Mouse (Mus musculus): Measurements from ENCODE around the gene Ugt2a1.
"Not testable (repeated sequence)": the region's sequence is repeated elsewhere in the genome, so short reads cannot be mapped to it uniquely, and the experiment has no call there.

Gene Ugt2a1

DNA sequence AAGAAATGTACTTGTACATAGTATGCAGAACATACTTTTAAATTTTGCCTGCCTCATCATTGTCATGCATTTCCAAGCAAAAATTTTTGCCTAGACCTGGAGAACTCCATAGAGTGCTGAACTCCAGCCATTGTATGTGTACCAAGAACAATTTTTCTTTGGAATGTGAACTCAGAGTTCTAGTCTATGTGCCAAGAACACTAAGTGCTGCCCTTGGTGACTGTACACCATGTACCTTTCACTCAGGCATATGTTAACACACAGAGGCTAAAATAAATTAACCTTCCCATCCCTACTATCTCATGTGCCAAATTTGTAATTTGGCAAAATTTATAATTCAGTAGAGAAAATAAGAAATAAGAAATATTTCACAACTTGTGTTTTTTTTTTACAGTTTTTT, 8.3 kb upstream of the Ugt2a1 start:
- TF ChIP-seq NANOG (IDR thresholded peaks at IDR 0.05; ENCODE audit: borderline replicate concordance, low read length) (no peak), POU5F1 (IDR thresholded peaks at IDR 0.05; ENCODE audit: borderline replicate concordance, low read length) (no peak), CTCF (conservative IDR thresholded peaks at IDR 0.05; ENCODE audit: low read length) (no peak)

DNA sequence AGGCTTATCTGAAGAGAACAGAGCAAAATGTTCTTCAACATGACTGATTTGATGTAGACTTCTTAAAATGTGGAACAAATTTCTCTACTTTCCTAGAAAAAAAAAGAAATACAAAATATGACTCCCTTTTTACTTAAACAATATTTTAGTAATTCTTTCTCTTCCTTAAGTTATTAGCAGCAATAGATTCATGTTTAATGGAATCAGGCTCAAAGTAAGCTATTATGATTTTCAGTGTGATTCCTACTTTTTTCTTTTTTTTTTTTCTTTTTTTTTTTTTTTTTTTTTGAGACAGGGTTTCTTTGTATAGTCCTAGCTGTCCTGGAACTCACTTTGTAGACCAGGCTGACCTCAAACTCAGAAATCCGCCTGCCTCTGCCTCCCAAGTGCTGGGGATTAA, 4.0 kb downstream of the Ugt2a1 start, which contains the start of gene Gm43638:
TSS of gene Gm43638 (minus strand) at position 101 of the 400 bp plus-strand sequence.
- not testable (repeated sequence) for H3K36me3 ChIP-seq (ENCODE audit: insufficient read depth, low read length); H3K27me3 ChIP-seq (ENCODE audit: insufficient read depth, low read length); H3K4me1 ChIP-seq (replicated peaks; ENCODE audit: low read depth, low read length); H3K4me3 ChIP-seq (replicated peaks; ENCODE audit: low read length); H3K9me3 ChIP-seq (ENCODE audit: low read length)

More for the DNA sequence above, 8.3 kb upstream of the Ugt2a1 start:
- no peaks in the 10 kb centered on the region for H3K4me1 ChIP-seq (replicated peaks; ENCODE audit: low read depth, low read length)
- no peaks in the 10 kb centered on the region for H3K27me3 ChIP-seq (ENCODE audit: insufficient read depth, low read length)
- H3K4me3 ChIP-seq (replicated peaks; ENCODE audit: low read length), result no peak overlapping the region
- no peaks in the 10 kb centered on the region for H3K36me3 ChIP-seq (ENCODE audit: insufficient read depth, low read length)
- H3K9me3 ChIP-seq (ENCODE audit: low read length), result no peaks in the 10 kb centered on the region

DNA sequence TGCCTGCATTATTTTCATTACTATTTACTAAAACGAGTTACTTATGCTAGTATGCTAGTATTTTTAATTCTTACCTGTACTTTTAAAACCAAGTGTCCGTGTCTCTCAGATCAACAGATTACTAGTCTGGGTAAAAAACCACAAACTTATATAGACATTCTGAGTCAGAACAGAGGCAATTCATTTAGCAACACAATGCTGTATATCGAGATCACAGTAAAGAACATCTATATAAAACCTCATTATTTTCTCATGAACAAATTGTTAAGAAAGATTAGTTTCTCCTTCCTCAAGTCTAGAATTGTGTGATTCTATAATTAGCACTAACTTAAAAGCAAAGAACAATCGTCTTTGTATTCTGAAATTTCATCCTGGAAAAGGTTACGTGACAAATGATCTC, 8.5 kb downstream of the Ugt2a1 start, which contains the start of gene Ugt2a2:
TSS of gene Ugt2a2 (minus strand) at position 101 of the 400 bp plus-strand sequence.
- Histone ChIP-seq H3K9me3 (ENCODE audit: low read length) (no peaks in the 10 kb centered on the region), H3K4me3 (replicated peaks; ENCODE audit: low read length) (no peak within 1 kb of the TSS), H3K36me3 (ENCODE audit: insufficient read depth, low read length) (no peaks in the 10 kb centered on the region), H3K27me3 (ENCODE audit: insufficient read depth, low read length) (no peaks in the 10 kb centered on the region), H3K4me1 (replicated peaks; ENCODE audit: low read depth, low read length) (no peaks in the 10 kb centered on the region)
- TF ChIP-seq NANOG (IDR thresholded peaks at IDR 0.05; ENCODE audit: borderline replicate concordance, low read length) (no peak), POU5F1 (IDR thresholded peaks at IDR 0.05; ENCODE audit: borderline replicate concordance, low read length) (no peak), CTCF (conservative IDR thresholded peaks at IDR 0.05; ENCODE audit: low read length) (no peak)

DNA sequence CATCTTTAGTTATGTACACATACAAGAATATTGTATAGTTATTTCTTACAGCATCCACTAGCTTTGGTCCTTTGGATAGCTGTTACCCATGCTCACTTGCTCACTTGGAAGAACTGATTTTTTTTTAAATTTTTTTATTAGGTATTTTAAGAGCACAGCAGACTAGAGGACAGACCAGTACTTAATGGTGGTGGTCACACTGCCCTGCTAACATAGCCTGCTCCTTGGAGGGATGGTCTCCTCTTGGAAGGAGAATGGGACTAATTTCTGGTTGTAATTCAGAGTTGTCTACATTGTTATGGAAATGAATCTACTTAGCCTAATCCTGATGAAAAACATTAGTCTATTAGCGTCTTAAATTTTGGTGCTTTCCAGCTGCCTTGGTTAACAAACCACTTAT, 31.9 kb downstream of the Ugt2a1 start:
- Histone ChIP-seq H3K9me3 (ENCODE audit: low read length) (no peaks in the 10 kb centered on the region), H3K4me3 (replicated peaks; ENCODE audit: low read length) (no peak overlapping the region), H3K36me3 (ENCODE audit: insufficient read depth, low read length) (no peaks in the 10 kb centered on the region), H3K27me3 (ENCODE audit: insufficient read depth, low read length) (no peaks in the 10 kb centered on the region), H3K4me1 (replicated peaks; ENCODE audit: low read depth, low read length) (peaks cover 13% of the 10 kb centered on the region)
- TF ChIP-seq CTCF (conservative IDR thresholded peaks at IDR 0.05; ENCODE audit: low read length), result no peak
- no peak for TF ChIP-seq POU5F1 (IDR thresholded peaks at IDR 0.05; ENCODE audit: borderline replicate concordance, low read length)
- TF ChIP-seq NANOG (IDR thresholded peaks at IDR 0.05; ENCODE audit: borderline replicate concordance, low read length), result no peak

DNA sequence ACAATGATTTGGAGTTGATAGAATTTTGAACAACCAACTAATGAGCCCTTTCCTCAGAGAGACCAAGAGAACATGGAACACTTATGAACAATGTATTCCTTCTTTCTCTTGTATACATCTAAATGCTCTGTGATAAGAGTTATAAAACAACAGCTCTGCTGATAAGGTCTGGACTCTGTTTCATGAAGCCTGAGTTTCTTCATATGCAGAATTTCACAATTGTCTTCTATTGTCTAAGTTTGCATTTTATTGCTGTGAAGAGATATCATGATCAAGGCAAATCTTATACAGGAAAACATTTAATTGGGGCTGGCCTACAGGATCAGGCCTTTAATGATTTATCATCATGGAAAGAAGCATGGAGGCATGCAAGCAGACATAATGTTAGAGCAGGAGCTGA, 33.0 kb downstream of the Ugt2a1 start:
- Histone ChIP-seq H3K4me1 (replicated peaks; ENCODE audit: low read depth, low read length) (peaks cover 19% of the 10 kb centered on the region), H3K4me3 (replicated peaks; ENCODE audit: low read length) (no peak overlapping the region), H3K9me3 (ENCODE audit: low read length) (no peaks in the 10 kb centered on the region), H3K36me3 (ENCODE audit: insufficient read depth, low read length) (no peaks in the 10 kb centered on the region), H3K27me3 (ENCODE audit: insufficient read depth, low read length) (no peaks in the 10 kb centered on the region)
- TF ChIP-seq NANOG (IDR thresholded peaks at IDR 0.05; ENCODE audit: borderline replicate concordance, low read length) (no peak), POU5F1 (IDR thresholded peaks at IDR 0.05; ENCODE audit: borderline replicate concordance, low read length) (no peak), CTCF (conservative IDR thresholded peaks at IDR 0.05; ENCODE audit: low read length) (no peak)

DNA sequence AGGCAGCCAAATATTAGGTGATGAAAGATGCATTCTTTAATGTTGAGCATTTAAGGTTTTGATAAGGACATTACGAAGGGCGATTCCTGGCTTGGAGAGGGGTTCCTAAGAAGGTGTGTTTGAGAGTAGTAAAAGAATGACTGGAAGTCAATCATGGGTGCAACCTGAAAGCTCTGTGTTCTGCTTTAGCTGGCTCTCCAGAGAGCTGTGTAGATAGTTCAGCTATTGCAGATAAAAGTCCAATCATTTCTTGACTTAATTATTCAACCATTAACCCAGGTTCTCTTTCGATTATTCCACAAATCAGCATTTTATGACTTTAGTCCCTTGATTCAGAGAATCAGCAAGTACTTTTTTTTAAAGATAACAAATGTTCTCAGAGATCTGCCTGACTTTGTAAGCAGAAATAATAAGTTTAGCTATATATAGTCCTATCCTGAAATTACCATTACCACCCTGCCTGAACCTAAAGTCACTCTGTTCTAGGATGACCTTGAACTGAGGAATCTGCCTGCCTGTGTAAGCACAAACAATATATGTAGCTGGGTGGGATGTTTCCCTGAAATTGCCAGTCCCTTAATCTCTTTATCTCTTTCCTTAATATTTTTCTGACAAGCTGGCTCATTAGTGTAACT, 34.3 kb downstream of the Ugt2a1 start:
- Histone ChIP-seq H3K4me1 (replicated peaks; ENCODE audit: low read depth, low read length) (peaks cover 32% of the 10 kb centered on the region), H3K36me3 (ENCODE audit: insufficient read depth, low read length) (no peaks in the 10 kb centered on the region)
- TF ChIP-seq NANOG (IDR thresholded peaks at IDR 0.05; ENCODE audit: borderline replicate concordance, low read length) (no peak), POU5F1 (IDR thresholded peaks at IDR 0.05; ENCODE audit: borderline replicate concordance, low read length) (no peak), CTCF (conservative IDR thresholded peaks at IDR 0.05; ENCODE audit: low read length) (no peak)

DNA sequence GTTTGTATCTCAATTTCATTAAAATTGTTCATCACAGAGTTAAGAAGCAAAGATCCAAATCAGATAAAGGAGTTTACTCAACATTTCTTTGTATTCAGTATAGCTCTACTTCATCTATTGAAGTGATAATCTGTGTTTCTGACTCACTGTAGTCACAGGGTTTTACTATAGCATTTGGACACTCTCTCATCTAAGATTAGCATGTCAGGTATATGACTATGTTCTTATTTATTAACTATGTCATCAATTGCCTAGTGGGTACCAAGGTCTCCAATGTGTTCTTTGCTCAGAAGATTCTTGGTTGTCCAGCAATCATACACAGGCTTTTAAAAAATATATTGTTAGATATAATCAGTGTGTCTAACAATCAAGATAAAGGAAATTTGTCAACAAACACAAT, 35.2 kb downstream of the Ugt2a1 start:
- no peaks in the 10 kb centered on the region for H3K9me3 ChIP-seq (ENCODE audit: low read length)
- H3K4me3 ChIP-seq (replicated peaks; ENCODE audit: low read length), result no peak overlapping the region
- H3K4me1 ChIP-seq (replicated peaks; ENCODE audit: low read depth, low read length), result peaks cover 40% of the 10 kb centered on the region
- no peaks in the 10 kb centered on the region for H3K36me3 ChIP-seq (ENCODE audit: insufficient read depth, low read length)
- no peak for TF ChIP-seq POU5F1 (IDR thresholded peaks at IDR 0.05; ENCODE audit: borderline replicate concordance, low read length)
- no peak for TF ChIP-seq CTCF (conservative IDR thresholded peaks at IDR 0.05; ENCODE audit: low read length)
- TF ChIP-seq NANOG (IDR thresholded peaks at IDR 0.05; ENCODE audit: borderline replicate concordance, low read length), result no peak
- H3K27me3 ChIP-seq (ENCODE audit: insufficient read depth, low read length), result no peaks in the 10 kb centered on the region

More for the DNA sequence above, 34.3 kb downstream of the Ugt2a1 start:
- Histone ChIP-seq H3K4me3 (replicated peaks; ENCODE audit: low read length) (no peak overlapping the region), H3K27me3 (ENCODE audit: insufficient read depth, low read length) (no peaks in the 10 kb centered on the region), H3K9me3 (ENCODE audit: low read length) (no peaks in the 10 kb centered on the region)

DNA sequence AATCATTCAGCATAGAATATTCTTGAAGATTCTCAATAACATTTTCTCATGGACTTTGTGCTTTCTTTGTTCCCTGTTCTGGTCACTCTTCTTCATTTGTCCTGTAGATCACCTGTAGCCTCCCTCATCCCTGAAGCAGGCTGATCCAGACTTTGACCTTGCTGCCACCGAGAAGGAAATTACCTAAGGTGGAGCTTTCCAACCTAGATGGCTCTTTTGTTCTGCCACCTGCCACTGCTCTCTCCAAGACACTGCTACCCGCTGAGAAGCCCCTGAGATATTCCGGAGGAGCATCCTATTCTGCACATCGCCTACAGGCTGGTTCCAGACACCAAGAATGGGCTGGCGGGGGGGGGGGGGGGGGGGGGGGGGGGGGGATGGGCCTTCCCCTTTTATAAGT, 38.2 kb downstream of the Ugt2a1 start:
- peaks cover 34% of the 10 kb centered on the region for H3K4me1 ChIP-seq (replicated peaks; ENCODE audit: low read depth, low read length)
- H3K27me3 ChIP-seq (ENCODE audit: insufficient read depth, low read length); H3K4me3 ChIP-seq (replicated peaks; ENCODE audit: low read length); H3K36me3 ChIP-seq (ENCODE audit: insufficient read depth, low read length); H3K9me3 ChIP-seq (ENCODE audit: low read length): not testable (repeated sequence)
- TF ChIP-seq NANOG (IDR thresholded peaks at IDR 0.05; ENCODE audit: borderline replicate concordance, low read length), result peak; percentile 64

DNA sequence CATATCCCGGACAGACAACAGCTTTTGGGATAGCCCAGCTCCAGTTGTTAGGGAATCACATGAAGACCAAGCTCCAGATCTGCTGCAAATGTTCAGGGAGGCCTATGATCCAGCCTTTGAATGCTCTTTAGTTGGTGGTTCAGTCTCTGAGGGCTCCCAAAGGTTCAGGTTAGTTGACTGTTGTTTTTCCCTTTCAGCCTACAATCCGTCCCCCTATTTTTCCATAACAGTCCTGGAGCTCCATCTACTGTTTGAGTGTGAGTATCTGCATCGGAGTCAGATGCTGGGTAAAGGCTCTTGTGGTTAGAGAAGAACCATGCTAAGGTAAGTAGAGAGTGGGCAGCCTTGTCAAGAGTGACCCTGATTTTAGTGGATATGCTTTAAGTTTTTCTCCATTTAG, 54.4 kb downstream of the Ugt2a1 start:
- H3K4me1 ChIP-seq (replicated peaks; ENCODE audit: low read depth, low read length), result no peaks in the 10 kb centered on the region
- H3K36me3 ChIP-seq (ENCODE audit: insufficient read depth, low read length), result no peaks in the 10 kb centered on the region
- no peaks in the 10 kb centered on the region for H3K27me3 ChIP-seq (ENCODE audit: insufficient read depth, low read length)
- H3K4me3 ChIP-seq (replicated peaks; ENCODE audit: low read length), result no peak overlapping the region
- no peak for TF ChIP-seq NANOG (IDR thresholded peaks at IDR 0.05; ENCODE audit: borderline replicate concordance, low read length)
- peak; percentile 43 for TF ChIP-seq CTCF (conservative IDR thresholded peaks at IDR 0.05; ENCODE audit: low read length)
- H3K9me3 ChIP-seq (ENCODE audit: low read length), result peaks cover 22% of the 10 kb centered on the region; the same call in 1 of the 2 replicates

Measured in E14TG2a.4 (cell line).